Mouse (Mus musculus) heart, adult 9 months (tissue): ENCODE measurements around the gene Gm12185.

Experiments used
- DNase-seq, 2 experiments: peaks; one replicate each; pipeline ENCODE4 v3.0.0; 2022; ENCODE audit warnings: low spot score in 2 of 2

Gene Gm12185

GRCm38 (mm10) chr11:48859014-48859413 lies 133.0 kb downstream of the Gm12185 start:
- DNase-seq: peak in 1 of 2 experiments; percentile 65
